Mouse (Mus musculus) small intestine, adult 2 months (tissue): ENCODE results near the gene Srgap3.

Source experiments
- CTCF ChIP-seq: fragments of 200-500 bp; IDR thresholded peaks from 2 replicates; pipeline ENCODE4 v1.5.1; 2012; ENCODE audit warnings: low read depth, mild to moderate bottlenecking, control low read depth, inconsistent platforms, low read length, moderate library complexity, mixed read lengths; ENCODE audit not compliant: insufficient replicate concordance, insufficient read length; ENCODE audit errors: extremely low read depth
- POLR2A ChIP-seq: fragments of 200-500 bp; IDR thresholded peaks from 2 replicates; pipeline ENCODE4 v1.6.1; 2012; ENCODE audit warnings: low read depth, mild to moderate bottlenecking, control low read depth, inconsistent platforms, low read length, moderate library complexity

DNA sequence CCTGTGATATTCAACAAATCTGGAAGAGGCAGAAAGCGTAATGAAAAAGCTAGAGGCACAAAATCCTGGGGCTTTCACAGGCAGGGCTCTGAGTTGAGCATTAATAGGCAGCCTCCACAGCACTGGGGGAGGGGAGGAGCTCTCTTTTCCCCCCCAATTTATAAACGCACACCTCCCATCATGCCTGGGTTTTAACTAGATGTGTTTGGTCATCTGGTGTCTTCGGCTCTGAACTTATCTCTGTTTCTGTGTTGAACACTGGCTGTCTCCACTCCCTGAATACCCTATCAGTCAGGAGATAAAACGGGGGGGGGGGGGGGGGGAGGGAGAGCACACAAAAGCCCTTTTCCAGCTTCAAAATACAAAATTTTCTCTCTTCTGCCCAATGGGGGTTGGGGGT, 44.3 kb downstream of the Srgap3 start:
- no peak for TF ChIP-seq POLR2A
- no peak for TF ChIP-seq CTCF
